Mouse (Mus musculus) small intestine, adult 2 months (tissue): ENCODE results near the gene Lemd1.
A peak's percentile ranks its signal among the peaks of the same experiment; 100 is the strongest.

Source experiments
- CTCF ChIP-seq: fragments of 200-500 bp; IDR thresholded peaks from 2 replicates; pipeline ENCODE4 v1.5.1; 2012; ENCODE audit warnings: low read depth, mild to moderate bottlenecking, control low read depth, inconsistent platforms, low read length, moderate library complexity, mixed read lengths; ENCODE audit not compliant: insufficient replicate concordance, insufficient read length; ENCODE audit errors: extremely low read depth
- POLR2A ChIP-seq: fragments of 200-500 bp; IDR thresholded peaks from 2 replicates; pipeline ENCODE4 v1.6.1; 2012; ENCODE audit warnings: low read depth, mild to moderate bottlenecking, control low read depth, inconsistent platforms, low read length, moderate library complexity

GRCm38 (mm10) chr1:132210922-132211321 is 19.7 kb downstream of the Lemd1 start:
- TF ChIP-seq CTCF (peak; percentile 53; the same call in 1 of the 2 replicates), POLR2A (no peak)
